Mouse (Mus musculus) spleen, adult 18-20 months (tissue): Measurements from ENCODE around the gene Ccn1.

Experiments used
- DNase-seq, 2 experiments: peaks; one replicate each; pipeline ENCODE4 v3.0.0; 2022; ENCODE audit warnings: mixed read lengths in 2 of 2

The Ccn1 gene

DNA sequence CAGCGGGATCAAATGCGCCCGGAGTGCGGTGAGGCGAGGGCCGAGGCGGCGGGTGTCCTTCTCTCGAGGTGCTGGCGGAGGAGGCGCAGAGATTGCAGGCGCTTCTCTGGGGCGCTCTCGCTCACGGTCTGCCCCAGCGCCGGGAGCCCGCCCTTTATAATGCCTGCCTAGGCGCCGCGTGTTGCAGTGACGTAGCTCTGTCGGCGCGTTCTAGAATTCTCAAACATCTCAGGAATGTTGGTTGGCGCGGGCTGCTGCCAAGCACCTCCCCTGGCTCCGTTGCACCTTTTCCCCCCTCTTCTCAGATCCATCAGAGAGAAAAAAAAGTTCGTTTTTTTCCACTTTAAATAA is at the start of gene Ccn1:
Ccn1 (minus strand) TSS at position 130 of the 351 bp plus-strand sequence.
- DNase-seq = no peak

GRCm38 (mm10) chr3:145693361-145693760 is 43.6 kb upstream of the Ccn1 start:
- no peak for DNase-seq

DNA sequence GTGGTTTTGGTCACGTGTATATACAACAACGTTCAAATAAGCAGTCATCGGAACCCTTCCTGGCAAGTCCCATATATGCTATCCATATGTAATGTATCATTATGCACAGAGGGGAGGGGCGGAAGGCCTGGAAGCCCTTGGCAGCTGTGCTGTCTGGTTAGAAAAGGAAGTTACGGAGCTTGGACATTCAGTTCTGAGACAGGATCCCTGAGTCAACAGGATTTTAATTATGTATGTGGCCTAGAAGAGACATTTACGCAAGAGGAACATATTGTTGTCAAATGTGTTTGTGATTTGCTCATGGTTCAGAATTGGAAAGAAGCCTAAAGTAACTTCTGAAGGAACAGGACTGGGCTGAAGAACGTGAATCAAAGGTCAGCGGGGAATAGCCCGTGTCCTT is 42.3 kb upstream of the Ccn1 start:
- DNase-seq = no peak

DNA sequence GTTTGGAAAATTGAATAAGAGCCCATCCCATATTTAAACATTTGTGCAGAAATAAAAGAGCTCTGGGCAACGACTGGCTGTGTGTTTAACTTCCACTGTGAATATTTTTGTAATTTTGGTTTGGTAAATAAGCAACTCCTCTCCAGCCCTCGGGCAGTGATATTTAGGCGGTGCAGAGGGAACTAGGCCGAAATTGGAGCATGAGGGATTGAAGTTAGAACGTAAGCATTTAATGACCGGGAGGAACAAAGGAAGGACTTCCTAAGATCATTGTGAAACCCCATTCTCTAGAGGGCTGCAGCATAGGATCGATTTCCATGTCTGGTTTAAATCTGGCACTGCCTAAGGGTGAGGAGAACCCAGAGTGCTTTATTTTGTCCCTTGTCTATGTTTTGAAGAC is 41.6 kb upstream of the Ccn1 start:
- DNase-seq = no peak

- no peak for DNase-seq
Measured at GRCm38 (mm10) chr3:145689271-145689670, 39.5 kb upstream of the Ccn1 start.

GRCm38 (mm10) chr3:145687836-145688235 is 38.1 kb upstream of the Ccn1 start:
- no peak for DNase-seq

GRCm38 (mm10) chr3:145684604-145685441 is 35.0 kb upstream of the Ccn1 start:
- DNase-seq = no peak

GRCm38 (mm10) chr3:145684201-145684600 is 34.4 kb upstream of the Ccn1 start:
- no peak for DNase-seq

- DNase-seq = no peak
Measured at GRCm38 (mm10) chr3:145681348-145681935, 31.7 kb upstream of the Ccn1 start.

DNA sequence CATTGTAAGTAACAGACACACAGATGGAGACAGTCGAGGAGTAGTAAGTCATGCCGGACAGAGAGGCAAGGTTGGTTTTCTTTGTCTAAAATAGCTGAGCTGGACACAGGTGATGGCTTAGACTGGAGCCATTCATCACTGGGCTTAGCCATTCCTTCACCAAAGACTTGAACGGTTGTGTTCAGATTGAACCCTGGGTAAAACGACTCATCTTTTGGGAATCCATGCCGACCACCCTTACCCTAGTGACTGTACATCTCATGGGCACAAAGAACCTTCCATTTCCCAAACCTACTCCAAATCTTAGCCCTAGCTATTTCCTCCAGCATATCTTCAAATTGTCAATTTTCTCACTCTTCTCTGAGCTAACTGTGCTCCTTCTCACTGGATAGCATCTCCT is 30.9 kb upstream of the Ccn1 start:
- DNase-seq = no peak

DNA sequence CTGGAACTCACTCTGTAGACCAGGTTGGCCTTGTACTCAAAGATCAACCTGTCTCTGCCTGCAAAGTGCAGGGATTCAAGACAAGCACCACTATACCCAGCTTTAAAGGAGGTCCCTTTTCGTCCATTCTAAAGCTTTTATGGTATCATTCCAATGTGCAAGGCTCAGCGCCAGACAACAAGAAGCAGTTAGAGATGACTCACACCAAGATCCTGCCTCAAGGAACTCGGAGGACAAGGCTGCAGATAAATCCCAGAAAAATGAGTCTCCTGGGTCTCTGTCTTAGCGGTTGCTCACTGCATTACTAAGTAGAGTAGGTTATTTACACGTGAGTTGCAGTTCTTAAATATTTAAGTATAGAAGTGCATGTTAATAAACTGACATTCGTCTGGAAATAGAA is 26.4 kb upstream of the Ccn1 start:
- no peak for DNase-seq

GRCm38 (mm10) chr3:145674815-145675214 is 25.0 kb upstream of the Ccn1 start:
- DNase-seq = no peak

GRCm38 (mm10) chr3:145666383-145666782 is 16.6 kb upstream of the Ccn1 start:
- DNase-seq = no peak

- DNase-seq = no peak
Measured at GRCm38 (mm10) chr3:145656993-145657713, 7.4 kb upstream of the Ccn1 start.

- no peak for DNase-seq
Measured at GRCm38 (mm10) chr3:145654944-145655343, 5.2 kb upstream of the Ccn1 start.

DNA sequence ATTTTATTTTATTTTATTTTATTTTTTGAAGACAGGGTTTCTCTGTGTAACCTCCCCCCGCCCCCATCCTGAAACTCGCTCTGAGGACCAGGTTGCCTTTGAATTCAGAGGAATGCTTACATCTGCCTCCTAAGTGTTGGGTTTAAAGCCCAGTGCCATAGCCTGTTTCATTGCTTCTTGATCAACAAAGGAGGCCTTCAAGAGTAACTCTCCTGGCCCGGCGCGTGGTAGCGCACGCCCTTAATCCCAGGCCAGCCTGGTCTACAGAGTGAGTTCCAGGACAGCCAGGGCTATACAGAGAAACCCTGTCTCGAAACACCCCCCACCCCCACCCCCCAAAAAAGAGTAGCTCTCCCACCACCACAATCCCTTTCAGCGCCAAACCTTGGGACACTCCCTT is 4.2 kb upstream of the Ccn1 start:
- no peak for DNase-seq

DNA sequence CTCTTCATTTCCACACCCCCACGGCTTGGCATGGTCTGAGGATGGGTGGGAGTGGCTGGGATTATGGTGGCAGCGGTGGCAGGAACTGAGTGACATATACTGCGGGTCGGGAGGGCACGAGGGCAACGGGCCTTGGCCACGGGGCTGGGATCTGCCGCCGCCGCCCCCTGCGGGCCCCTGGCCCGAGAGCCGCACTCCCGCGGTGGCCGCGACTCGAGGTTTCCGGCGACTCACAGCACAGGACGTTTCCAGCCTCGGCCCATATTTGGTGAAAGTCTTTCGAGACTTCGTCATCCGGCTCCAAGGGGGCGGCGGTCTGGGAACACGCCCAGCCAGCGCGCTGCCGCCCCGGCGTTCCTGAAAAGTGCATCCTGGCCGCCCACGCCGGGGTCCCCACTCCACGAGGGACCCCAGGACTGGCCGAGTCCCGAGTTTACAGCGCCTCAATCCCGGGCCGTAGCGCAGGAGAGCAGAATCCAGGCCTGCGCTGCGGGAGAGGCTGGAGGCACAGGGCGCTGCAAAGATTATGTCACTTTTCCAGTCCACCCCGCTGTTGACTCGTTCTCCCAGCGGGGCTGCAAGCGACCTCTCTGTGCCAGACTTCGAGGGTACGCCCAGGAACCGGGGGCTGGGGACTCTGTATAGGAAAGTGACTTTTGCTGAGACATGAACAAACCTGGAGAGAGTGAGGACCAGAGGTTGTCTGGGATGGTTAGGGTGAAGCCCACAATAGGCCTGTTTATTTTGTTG is 3.6 kb upstream of the Ccn1 start:
- DNase-seq = no peak

- DNase-seq = no peak
Measured at GRCm38 (mm10) chr3:145652322-145653131, 2.7 kb upstream of the Ccn1 start.

- DNase-seq = no peak
Measured at GRCm38 (mm10) chr3:145651978-145652321, 2.2 kb upstream of the Ccn1 start.

GRCm38 (mm10) chr3:145651029-145651977 is 1.5 kb upstream of the Ccn1 start:
- DNase-seq = no peak

GRCm38 (mm10) chr3:145650298-145651011 is 674 bp upstream of the Ccn1 start:
- DNase-seq = no peak
